ENCODE assay signal across 17 mouse cellular contexts in genomic region chr13:52800091-52800490, GRCm38 (mm10).
"Had no signal": no experiment of that assay in that cellular context is flagged by ENCODE, and none has a peak within 500 bp of the region (broad histone marks: within the 10 kb centered on the region; RNA-seq: fewer than 3 reads in every experiment).

No protein-coding gene starts in this region.

- H3K9ac ChIP-seq: limb, embryonic 13.5 days; liver, embryonic 12.5 days; liver, embryonic 15.5 days; lung, embryonic 15.5 days; midbrain, embryonic 13.5 days; neural tube, embryonic 13.5 days had no signal

- H3K4me2 ChIP-seq: limb, embryonic 13.5 days; liver, embryonic 12.5 days; liver, embryonic 15.5 days; lung, embryonic 15.5 days; midbrain, embryonic 13.5 days; neural tube, embryonic 13.5 days had no signal

- H3K36me3 ChIP-seq: limb, embryonic 10.5 days; limb, embryonic 13.5 days; liver, embryonic 12.5 days; liver, embryonic 15.5 days; lung, embryonic 15.5 days; midbrain, embryonic 13.5 days; neural tube, embryonic 13.5 days had no signal

- H3K9me3 ChIP-seq: limb, embryonic 10.5 days; limb, embryonic 13.5 days; liver, embryonic 12.5 days; liver, embryonic 15.5 days; lung, embryonic 15.5 days; midbrain, embryonic 13.5 days; neural tube, embryonic 13.5 days had no signal

- H3K27me3 ChIP-seq: limb, embryonic 13.5 days; liver, embryonic 12.5 days; liver, embryonic 15.5 days; lung, embryonic 15.5 days; midbrain, embryonic 13.5 days; neural tube, embryonic 13.5 days had no signal

- ATAC-seq: liver, embryonic 12.5 days; midbrain, embryonic 13.5 days; midbrain, embryonic 16.5 days had no signal

- DNase-seq: kidney, adult 2 months; kidney, postnatal 4 days; liver; lung, adult 18-20 months; lung, postnatal 10 days; lung, postnatal 36 days; retina, postnatal 1 day had no signal

- H3K27ac ChIP-seq: kidney, postnatal 0 days; limb, embryonic 10.5 days; limb, embryonic 13.5 days; liver, embryonic 12.5 days; liver, embryonic 15.5 days; lung, embryonic 15.5 days; midbrain, embryonic 13.5 days; neural tube, embryonic 13.5 days had no signal

- H3K4me3 ChIP-seq: limb, embryonic 10.5 days; limb, embryonic 13.5 days; liver, embryonic 12.5 days; liver, embryonic 15.5 days; lung, embryonic 15.5 days; midbrain, embryonic 13.5 days; myocyte; neural tube, embryonic 13.5 days had no signal

- H3K4me1 ChIP-seq: midbrain, embryonic 13.5 days; neural tube, embryonic 13.5 days had no signal
